Mouse (Mus musculus) cortical plate, adult 2 months (tissue): ENCODE measurements around the gene Zfp536.

Experiments
- CTCF ChIP-seq: fragments of 200-500 bp; IDR thresholded peaks from 2 replicates; pipeline ENCODE4 v1.5.1; 2011; ENCODE audit warnings: mild to moderate bottlenecking, control low read depth, low read length; ENCODE audit not compliant: insufficient read depth; ENCODE audit errors: extremely low read depth
- POLR2A ChIP-seq: fragments of 200-500 bp; IDR thresholded peaks from 2 replicates; pipeline ENCODE4 v1.6.1; 2011; ENCODE audit warnings: mild to moderate bottlenecking, low read length, control low read depth; ENCODE audit not compliant: insufficient read depth; ENCODE audit errors: extremely low read depth

DNA sequence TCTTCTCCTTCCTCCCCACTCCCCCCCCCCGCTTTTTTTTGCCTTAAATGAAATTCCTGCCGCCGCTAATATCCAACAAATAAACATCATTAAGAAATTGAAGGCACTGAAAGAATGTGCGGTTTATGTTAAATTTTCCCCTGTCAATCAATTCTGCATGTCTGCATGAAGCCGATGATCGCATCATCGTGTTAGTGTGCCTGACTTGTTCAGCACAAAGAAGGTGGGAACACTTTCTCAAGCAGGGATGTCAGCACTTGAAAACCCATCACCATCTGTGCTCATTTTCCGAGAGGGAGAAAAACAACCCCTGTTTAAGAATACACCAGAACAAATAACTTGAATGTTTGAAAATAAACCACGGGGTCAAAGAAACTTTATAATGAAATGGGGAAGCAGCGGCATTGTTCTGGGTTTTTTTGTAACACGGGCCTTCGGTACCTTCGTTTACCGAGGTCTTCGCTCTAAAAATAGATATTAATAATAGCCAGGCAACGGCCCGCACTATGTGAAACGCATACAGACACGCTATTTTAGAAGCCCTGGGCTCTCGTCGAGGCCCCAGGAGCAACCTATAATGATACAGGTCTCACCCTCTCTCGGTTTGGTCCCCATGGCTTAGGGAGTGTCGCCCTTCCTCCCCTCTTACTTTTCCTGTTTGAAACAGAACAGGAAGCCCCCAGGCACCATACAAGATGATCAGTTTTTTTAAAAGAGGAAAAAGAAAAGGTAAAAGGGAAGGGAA is 83.7 kb downstream of the Zfp536 start:
- no peak for TF ChIP-seq CTCF
- TF ChIP-seq POLR2A: no peak
